Mouse (Mus musculus): ENCODE data around the gene AC161166.1.
"Not testable (repeated sequence)": the region's sequence is repeated elsewhere in the genome, so short reads cannot be mapped to it uniquely, and the experiment has no call there.

Gene AC161166.1

GRCm38 (mm10) chr7:24485481-24485880 lies 26.8 kb downstream of the AC161166.1 start:
- no peak for DNase-seq (ENCODE audit: low read depth, low spot score)

- not testable (repeated sequence) for DNase-seq (ENCODE audit: low read depth, low spot score)
These were observed 29.0 kb downstream of the AC161166.1 start for GRCm38 (mm10) chr7:24483291-24483690.

GRCm38 (mm10) chr7:24482208-24483020 lies 29.8 kb downstream of the AC161166.1 start:
- DNase-seq (ENCODE audit: low read depth, low spot score), result no peak

GRCm38 (mm10) chr7:24481474-24482207 lies 30.6 kb downstream of the AC161166.1 start, which contains the start of gene Cadm4:
Cadm4 (plus strand) TSS chr7:24482023.
- DNase-seq (ENCODE audit: low read depth, low spot score), result peak; percentile 19

- DNase-seq (ENCODE audit: low read depth, low spot score), result peak; percentile 18
These were observed 31.2 kb downstream of the AC161166.1 start for GRCm38 (mm10) chr7:24480986-24481473.

DNA sequence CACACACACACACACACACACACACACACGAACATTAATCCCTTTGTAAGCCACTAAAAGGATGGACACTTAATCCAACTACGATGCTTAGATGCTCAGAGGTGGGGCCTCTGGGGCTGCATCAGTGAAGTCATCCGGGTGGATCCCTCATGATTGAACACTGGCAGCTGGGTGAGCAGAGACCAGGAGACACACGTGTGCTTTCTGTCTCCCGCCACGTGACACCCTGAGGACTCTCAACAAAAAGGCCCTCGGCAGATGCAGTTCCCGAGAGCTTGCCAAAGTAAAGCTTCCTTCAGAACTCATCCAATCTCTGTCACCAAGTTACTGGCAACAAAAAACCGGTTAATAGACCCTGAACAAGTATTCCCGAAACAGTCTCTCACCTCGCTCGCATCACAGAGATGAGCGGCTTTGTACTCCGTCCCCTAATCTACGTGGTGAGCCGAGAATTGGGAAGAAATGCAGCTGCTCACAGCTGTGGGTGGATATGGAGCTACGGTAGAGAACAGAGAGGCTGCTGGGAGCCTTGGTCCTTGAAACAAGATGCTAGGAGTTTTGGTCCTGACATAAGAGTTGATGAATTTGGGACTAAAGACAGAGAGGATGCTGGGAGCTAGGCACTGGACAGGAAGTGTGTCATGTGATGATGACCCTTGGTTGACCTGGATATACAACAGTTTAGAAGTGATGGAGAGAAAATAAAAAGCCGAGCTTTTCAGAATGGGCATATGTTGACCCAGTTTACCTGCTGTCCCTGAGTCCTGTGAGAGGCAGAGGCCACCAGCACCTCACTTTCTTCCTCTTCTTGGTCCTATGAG lies 31.9 kb downstream of the AC161166.1 start:
- DNase-seq (ENCODE audit: low read depth, low spot score), result no peak

DNA sequence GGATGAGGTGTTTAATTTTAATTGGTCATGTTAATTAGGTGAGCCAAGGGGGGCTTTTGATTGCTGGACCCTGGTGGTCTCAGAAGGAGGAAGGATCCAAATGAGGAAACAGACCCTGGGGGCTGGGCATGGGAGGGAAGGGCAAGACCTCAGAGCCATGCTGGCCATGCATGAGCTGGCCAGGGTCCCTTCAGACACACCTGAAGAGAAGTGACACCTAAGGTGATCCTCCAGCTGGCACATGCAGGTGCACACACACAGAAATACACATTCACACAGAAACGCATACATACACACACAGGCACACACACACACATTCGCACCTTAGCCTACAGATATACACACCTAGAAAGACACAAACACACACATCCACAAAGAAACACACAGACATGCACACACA lies 32.6 kb downstream of the AC161166.1 start:
- no peak for DNase-seq (ENCODE audit: low read depth, low spot score)

GRCm38 (mm10) chr7:24478911-24479310 lies 33.3 kb downstream of the AC161166.1 start:
- no peak for DNase-seq (ENCODE audit: low read depth, low spot score)

DNA sequence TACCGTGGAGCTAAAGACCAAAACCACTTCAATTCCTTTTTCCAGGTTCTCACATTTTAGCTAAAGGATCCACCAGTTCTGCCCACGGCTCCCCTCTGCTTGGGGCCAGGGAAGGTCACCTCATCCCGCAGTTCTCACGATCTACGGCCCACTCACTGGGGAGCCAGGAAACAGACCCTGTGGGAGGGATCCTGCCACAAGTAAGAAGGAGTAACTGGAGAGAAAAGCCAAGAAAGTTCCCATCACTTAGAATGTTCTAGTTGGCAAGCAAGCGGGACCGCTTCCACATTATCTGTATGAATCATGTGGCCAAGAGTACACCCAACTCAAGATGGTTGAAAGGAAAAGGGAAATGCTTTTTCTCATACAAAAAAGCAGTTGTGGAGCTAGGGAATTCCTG lies 35.4 kb downstream of the AC161166.1 start:
- DNase-seq (ENCODE audit: low read depth, low spot score), result no peak

GRCm38 (mm10) chr7:24476338-24476737 lies 35.9 kb downstream of the AC161166.1 start:
- DNase-seq (ENCODE audit: low read depth, low spot score), result no peak

- no peak for DNase-seq (ENCODE audit: low read depth, low spot score)
These were observed 37.3 kb downstream of the AC161166.1 start for GRCm38 (mm10) chr7:24474811-24475506.

GRCm38 (mm10) chr7:24473913-24474529 lies 38.2 kb downstream of the AC161166.1 start:
- DNase-seq (ENCODE audit: low read depth, low spot score), result peak; percentile 68

DNA sequence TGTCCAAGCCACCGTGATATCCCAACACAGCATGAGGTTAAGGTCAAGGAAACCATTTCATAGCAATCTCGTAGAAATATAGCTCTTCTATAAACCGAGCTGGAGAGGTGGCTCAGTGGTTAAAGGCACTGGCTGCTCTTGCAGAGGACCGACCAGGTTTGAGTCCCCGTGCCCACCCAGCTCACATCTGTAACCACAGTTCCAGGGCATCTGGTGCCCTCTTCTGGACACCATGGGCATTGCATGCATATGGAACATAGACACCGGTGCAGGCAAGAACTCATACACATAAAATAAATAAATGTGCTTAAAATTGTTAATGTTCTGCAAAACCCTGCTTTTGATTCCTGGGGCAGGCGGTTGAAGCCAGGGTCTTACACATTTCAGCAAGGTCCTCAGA lies 39.3 kb downstream of the AC161166.1 start:
- DNase-seq (ENCODE audit: low read depth, low spot score), result peak; percentile 47

GRCm38 (mm10) chr7:24472442-24472841 lies 39.8 kb downstream of the AC161166.1 start:
- peak; percentile 11 for DNase-seq (ENCODE audit: low read depth, low spot score)

DNA sequence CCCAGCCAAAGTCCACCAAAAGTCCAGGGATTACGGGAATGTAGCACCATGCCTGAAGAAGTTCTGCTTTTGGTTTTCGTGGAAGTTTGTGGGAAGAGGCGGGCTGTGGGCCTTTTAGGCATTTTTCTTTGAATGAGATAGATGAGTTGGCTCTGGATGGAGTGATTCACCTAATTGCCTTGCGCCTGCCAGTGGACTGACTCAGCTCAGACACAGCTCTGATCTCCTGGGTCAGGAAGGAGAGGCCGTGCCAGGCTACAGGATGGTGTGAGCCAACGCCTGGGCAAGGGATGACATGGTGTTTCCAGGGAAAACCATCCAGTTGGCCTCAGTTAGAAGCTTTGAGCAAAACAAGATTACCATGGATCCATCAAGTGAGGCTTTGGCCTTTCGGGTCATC lies 41.9 kb downstream of the AC161166.1 start:
- peak; percentile 97 for DNase-seq (ENCODE audit: low read depth, low spot score)

DNA sequence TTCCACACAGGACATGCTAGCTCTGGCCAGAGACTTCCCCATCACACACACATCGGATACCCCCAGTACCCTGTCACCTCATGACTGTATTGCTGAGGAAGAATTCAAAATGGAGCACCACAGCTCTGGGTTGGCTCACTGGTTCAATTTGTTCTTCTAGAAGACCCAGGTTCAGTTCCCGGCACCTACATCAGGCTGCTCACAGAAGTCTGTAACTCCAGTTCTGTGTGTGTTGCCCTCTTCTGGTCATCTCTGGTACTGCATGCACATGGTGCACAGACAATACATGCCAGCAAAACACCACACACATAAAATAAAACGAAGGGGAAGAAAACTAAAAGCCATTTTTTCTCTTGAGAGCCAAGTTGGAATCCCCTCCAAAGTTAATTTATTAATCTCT lies 43.1 kb downstream of the AC161166.1 start:
- peak; percentile 42 for DNase-seq (ENCODE audit: low read depth, low spot score)

DNA sequence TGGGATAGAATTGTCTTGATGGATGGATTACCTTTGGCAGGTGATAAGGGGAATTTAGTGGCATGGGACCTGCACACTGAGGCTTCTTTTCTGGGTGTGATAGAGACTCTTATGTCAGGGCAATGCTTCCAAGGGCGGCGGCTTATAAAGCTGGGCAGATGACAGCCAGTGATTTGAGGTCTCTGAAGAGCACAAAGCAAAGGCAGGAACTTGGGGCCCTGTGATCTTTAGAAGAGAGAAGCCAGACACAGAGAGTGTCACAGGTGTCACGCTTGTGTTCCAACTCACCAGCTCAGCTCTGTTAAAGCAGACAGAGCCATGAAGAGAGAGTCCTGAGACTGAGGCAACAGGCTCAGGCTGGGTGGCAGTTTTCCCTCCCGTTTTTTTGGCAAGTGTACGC lies 44.4 kb downstream of the AC161166.1 start:
- DNase-seq (ENCODE audit: low read depth, low spot score), result no peak

DNA sequence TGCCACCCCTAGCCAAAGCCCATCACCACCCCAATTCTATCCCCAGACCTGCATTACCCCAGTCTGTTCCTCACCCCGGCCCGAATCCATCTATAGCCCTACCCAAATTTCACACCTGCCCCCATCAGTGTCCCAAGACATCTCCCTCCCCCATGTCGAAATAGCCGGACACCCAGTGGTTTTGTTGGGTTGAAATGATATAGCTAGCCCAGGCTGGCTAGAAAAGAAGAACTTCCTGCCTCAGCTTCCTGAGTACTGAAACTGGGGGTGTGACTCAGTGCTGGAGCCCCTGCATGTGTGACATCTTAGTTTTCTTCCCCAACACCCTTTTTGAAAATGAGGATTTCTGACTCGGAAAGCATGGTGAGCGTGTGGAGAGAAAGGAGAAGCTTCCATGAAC lies 45.4 kb downstream of the AC161166.1 start:
- no peak for DNase-seq (ENCODE audit: low read depth, low spot score)

GRCm38 (mm10) chr7:24462388-24463319 lies 49.6 kb downstream of the AC161166.1 start, which contains the start of gene Plaur:
Plaur (plus strand) TSS chr7:24462484.
- peak; percentile 71 for DNase-seq (ENCODE audit: low read depth, low spot score)

Measured in 3T3-L1 (cell line).